In genomic region chr9:56924651-56925027, GRCm38 (mm10) we compare ENCODE assay signal across 7 mouse cellular contexts. TPM values are rescaled to one million over a fixed set of nuclear protein-coding genes. Genes with fewer than 3 reads are reported as not detected.
A peak's percentile ranks its signal among the peaks of the same experiment; 100 is the strongest.
DNase-seq lines count a peak whose midpoint lies in the region; ATAC-seq lines count a peak whose summit lies in the region.

No protein-coding gene starts in this region.

- H3K4me3 ChIP-seq in embryonic facial prominence, embryonic 13.5 days: peak overlapping the region; percentile 59
- H3K4me3 ChIP-seq in heart, embryonic 12.5 days: peak overlapping the region; percentile 63
- H3K4me3 ChIP-seq in kidney, embryonic 15.5 days (replicated peaks): peak overlapping the region; percentile 40
- H3K4me3 ChIP-seq in liver, embryonic 12.5 days: peak overlapping the region; percentile 16; the same call in 1 of the 2 replicates

- DNase-seq in adrenal gland, postnatal 10 days: peak; percentile 95
- peak; percentile 21 for DNase-seq in neural tube, embryonic 10.5 days (ENCODE audit: extremely low spot score, low spot score)
- DNase-seq in urinary bladder, adult 2 months (ENCODE audit: low spot score): peak; percentile 72

- peak overlapping the region; percentile 74 for H3K4me2 ChIP-seq in embryonic facial prominence, embryonic 13.5 days
- H3K4me2 ChIP-seq in heart, embryonic 12.5 days: peak overlapping the region; percentile 80
- peak overlapping the region; percentile 93 for H3K4me2 ChIP-seq in kidney, embryonic 15.5 days
- peak overlapping the region; percentile 29 for H3K4me2 ChIP-seq in liver, embryonic 12.5 days

- H3K9ac ChIP-seq in embryonic facial prominence, embryonic 13.5 days: peak overlapping the region; percentile 68
- peak overlapping the region; percentile 71 for H3K9ac ChIP-seq in heart, embryonic 12.5 days
- peak overlapping the region; percentile 33; the same call in 1 of the 2 replicates for H3K9ac ChIP-seq in kidney, embryonic 15.5 days
- no peak overlapping the region for H3K9ac ChIP-seq in liver, embryonic 12.5 days

- H3K27ac ChIP-seq in embryonic facial prominence, embryonic 13.5 days: no peak overlapping the region
- H3K27ac ChIP-seq in heart, embryonic 12.5 days (ENCODE audit: poor library complexity, severe bottlenecking): peak overlapping the region; percentile 85
- peak overlapping the region; percentile 42 for H3K27ac ChIP-seq in kidney, embryonic 15.5 days
- 0 out of 2 replicates have a peak overlapping the region, but pooled peaks have one; percentile 36 for H3K27ac ChIP-seq in liver, embryonic 12.5 days

- no peaks in the 10 kb centered on the region for H3K27me3 ChIP-seq in embryonic facial prominence, embryonic 13.5 days
- H3K27me3 ChIP-seq in heart, embryonic 12.5 days (replicated peaks): no peaks in the 10 kb centered on the region
- no peaks in the 10 kb centered on the region for H3K27me3 ChIP-seq in kidney, embryonic 15.5 days
- peaks cover 23% of the 10 kb centered on the region; the same call in 1 of the 2 replicates for H3K27me3 ChIP-seq in liver, embryonic 12.5 days (replicated peaks)

- H3K9me3 ChIP-seq in embryonic facial prominence, embryonic 13.5 days: peaks cover 6% of the 10 kb centered on the region; the same call in 1 of the 2 replicates
- no peaks in the 10 kb centered on the region for H3K9me3 ChIP-seq in heart, embryonic 12.5 days (replicated peaks)
- no peaks in the 10 kb centered on the region for H3K9me3 ChIP-seq in kidney, embryonic 15.5 days (replicated peaks)
- H3K9me3 ChIP-seq in liver, embryonic 12.5 days (replicated peaks): no peaks in the 10 kb centered on the region

- peaks cover 43% of the 10 kb centered on the region for H3K36me3 ChIP-seq in embryonic facial prominence, embryonic 13.5 days
- peaks cover 38% of the 10 kb centered on the region for H3K36me3 ChIP-seq in heart, embryonic 12.5 days
- H3K36me3 ChIP-seq in kidney, embryonic 15.5 days: peaks cover 41% of the 10 kb centered on the region
- H3K36me3 ChIP-seq in liver, embryonic 12.5 days: peaks cover 15% of the 10 kb centered on the region

- H3K4me1 ChIP-seq in embryonic facial prominence, embryonic 13.5 days: peaks cover 52% of the 10 kb centered on the region
- H3K4me1 ChIP-seq in heart, embryonic 12.5 days (replicated peaks): peaks cover 49% of the 10 kb centered on the region
- peaks cover 55% of the 10 kb centered on the region for H3K4me1 ChIP-seq in kidney, embryonic 15.5 days
- H3K4me1 ChIP-seq in liver, embryonic 12.5 days: peaks cover 43% of the 10 kb centered on the region

- 18% methylated on average over 7 of the region's 7 CpGs for WGBS in embryonic facial prominence, embryonic 13.5 days
- 4% methylated on average over 7 of the region's 7 CpGs for WGBS in heart, embryonic 12.5 days
- 14% methylated on average over 7 of the region's 7 CpGs for WGBS in kidney, embryonic 15.5 days
- 15% methylated on average over 7 of the region's 7 CpGs for WGBS in liver, embryonic 12.5 days (ENCODE audit: insufficient replicate concordance)

- no peak for ATAC-seq in embryonic facial prominence, embryonic 13.5 days (ENCODE audit: insufficient number of reproducible peaks, insufficient read depth, low FRiP score, low TSS enrichment, low read depth)
- ATAC-seq in heart, embryonic 12.5 days (ENCODE audit: insufficient number of reproducible peaks, low FRiP score): peak; percentile 79
- peak; percentile 43 for ATAC-seq in kidney, embryonic 15.5 days (replicated peaks; ENCODE audit: low FRiP score)
- no peak for ATAC-seq in liver, embryonic 12.5 days

RNA-seq across cellular contexts. Expression of gene Snx33, which starts 3.5 kb away (rescaled TPM):
- 10 to 100 TPM; 16.6 to 19.5 TPM for total RNA-seq in adrenal gland, postnatal 10 days (2021)
- 11.5 and 13.1 TPM in 2 replicates for polyA plus RNA-seq in embryonic facial prominence, embryonic 13.5 days (2015; fragmentation: Nextera tagmentation; extraction: Ambion mirVana)
- polyA plus RNA-seq in heart, embryonic 12.5 days (2016; fragmentation: Nextera tagmentation; extraction: Ambion mirVana): 10.2 and 10.5 TPM in 2 replicates
- 9.2 and 10.5 TPM in 2 replicates for polyA plus RNA-seq in kidney, embryonic 15.5 days (2015; fragmentation: Nextera tagmentation; extraction: Ambion mirVana)
- polyA plus RNA-seq in liver, embryonic 12.5 days (2016; fragmentation: Nextera tagmentation; extraction: Ambion mirVana): 1.8 and 2.2 TPM in 2 replicates
- polyA plus RNA-seq in urinary bladder, adult 2 months (2012; rRNA removed): 21.3 and 24.1 TPM in 2 replicates

RNA-seq across cellular contexts. Expression of gene Imp3, which starts 12.6 kb away (rescaled TPM):
- total RNA-seq in adrenal gland, postnatal 10 days (2021): 10 to 100 TPM; 84.4 to 87.6 TPM
- polyA plus RNA-seq in embryonic facial prominence, embryonic 13.5 days (2015; fragmentation: Nextera tagmentation; extraction: Ambion mirVana): 88.1 and 93.9 TPM in 2 replicates
- 58.2 and 65.0 TPM in 2 replicates for polyA plus RNA-seq in heart, embryonic 12.5 days (2016; fragmentation: Nextera tagmentation; extraction: Ambion mirVana)
- 90.8 and 93.7 TPM in 2 replicates for polyA plus RNA-seq in kidney, embryonic 15.5 days (2015; fragmentation: Nextera tagmentation; extraction: Ambion mirVana)
- polyA plus RNA-seq in liver, embryonic 12.5 days (2016; fragmentation: Nextera tagmentation; extraction: Ambion mirVana): 71.1 and 76.1 TPM in 2 replicates
- polyA plus RNA-seq in urinary bladder, adult 2 months (2012; rRNA removed): 121 and 136 TPM in 2 replicates

RNA-seq across cellular contexts. Expression of gene Snupn, which starts 26.0 kb away (rescaled TPM):
- 10 to 100 TPM in 1 of 2 experiments, 1 to 10 TPM in 1; 9.7 to 11.4 TPM for total RNA-seq in adrenal gland, postnatal 10 days (2021)
- polyA plus RNA-seq in embryonic facial prominence, embryonic 13.5 days (2015; fragmentation: Nextera tagmentation; extraction: Ambion mirVana): 26.9 and 31.8 TPM in 2 replicates
- 16.7 and 17.4 TPM in 2 replicates for polyA plus RNA-seq in heart, embryonic 12.5 days (2016; fragmentation: Nextera tagmentation; extraction: Ambion mirVana)
- polyA plus RNA-seq in kidney, embryonic 15.5 days (2015; fragmentation: Nextera tagmentation; extraction: Ambion mirVana): 24.1 and 28.3 TPM in 2 replicates
- 13.2 and 13.6 TPM in 2 replicates for polyA plus RNA-seq in liver, embryonic 12.5 days (2016; fragmentation: Nextera tagmentation; extraction: Ambion mirVana)
- 11.3 and 13.0 TPM in 2 replicates for polyA plus RNA-seq in urinary bladder, adult 2 months (2012; rRNA removed)

RNA-seq across cellular contexts. Expression of gene Cspg4, which starts 59.8 kb away (rescaled TPM):
- total RNA-seq in adrenal gland, postnatal 10 days (2021): 10 to 100 TPM; 14.8 to 20.7 TPM
- 17.6 and 22.5 TPM in 2 replicates for polyA plus RNA-seq in embryonic facial prominence, embryonic 13.5 days (2015; fragmentation: Nextera tagmentation; extraction: Ambion mirVana)
- polyA plus RNA-seq in heart, embryonic 12.5 days (2016; fragmentation: Nextera tagmentation; extraction: Ambion mirVana): 32.5 and 35.9 TPM in 2 replicates
- 25.0 and 26.5 TPM in 2 replicates for polyA plus RNA-seq in kidney, embryonic 15.5 days (2015; fragmentation: Nextera tagmentation; extraction: Ambion mirVana)
- polyA plus RNA-seq in liver, embryonic 12.5 days (2016; fragmentation: Nextera tagmentation; extraction: Ambion mirVana): 0.62 and 0.63 TPM in 2 replicates
- 27.7 and 39.1 TPM in 2 replicates for polyA plus RNA-seq in urinary bladder, adult 2 months (2012; rRNA removed)

Comparison
In these comparisons a context has a peak if more than half of its experiments do, and no peak if none do; other contexts are left out.
1. DNase-seq: peak in every context shown above with its lines; median percentile 95 in adrenal gland, postnatal 10 days; 72 in urinary bladder, adult 2 months; 21 in neural tube, embryonic 10.5 days.
2. ATAC-seq: peak in heart, embryonic 12.5 days (single experiment) and kidney, embryonic 15.5 days (single experiment); none in embryonic facial prominence, embryonic 13.5 days (single experiment) and liver, embryonic 12.5 days (single experiment).
3. H3K4me2 ChIP-seq: peak in every context shown above with its lines; median percentile 93 in kidney, embryonic 15.5 days; 80 in heart, embryonic 12.5 days; 74 in embryonic facial prominence, embryonic 13.5 days; 29 in liver, embryonic 12.5 days.
4. Peak in every context shown above with its lines, with median percentiles within 50 percentile points of each other: H3K4me3 ChIP-seq.